Mouse (Mus musculus) CD4-positive helper T cell, adult 2 months (primary cell): ENCODE measurements around the gene Fam102b.

ENCODE experiments used
- DNase-seq: peaks from one replicate; pipeline ENCODE4 v3.0.0-alpha.2; 2012; ENCODE audit warnings: low read depth, missing footprints, low spot score

Fam102b gene

GRCm38 (mm10) chr3:109010489-109011260 is 16.7 kb downstream of the Fam102b start:
- DNase-seq: peak; percentile 21

GRCm38 (mm10) chr3:109008180-109008579 is 19.2 kb downstream of the Fam102b start:
- DNase-seq: no peak

- no peak for DNase-seq
These were observed 21.6 kb downstream of the Fam102b start for GRCm38 (mm10) chr3:109005777-109006176.

- no peak for DNase-seq
These were observed 28.2 kb downstream of the Fam102b start for GRCm38 (mm10) chr3:108999173-108999572.

- no peak for DNase-seq
These were observed 29.6 kb downstream of the Fam102b start for GRCm38 (mm10) chr3:108997762-108998161.

- no peak for DNase-seq
These were observed 30.1 kb downstream of the Fam102b start for GRCm38 (mm10) chr3:108997284-108997683.

GRCm38 (mm10) chr3:108995379-108995778 is 32.0 kb downstream of the Fam102b start:
- DNase-seq: no peak

GRCm38 (mm10) chr3:108994477-108994876 is 32.9 kb downstream of the Fam102b start:
- no peak for DNase-seq

GRCm38 (mm10) chr3:108989971-108990548 is 37.3 kb downstream of the Fam102b start:
- no peak for DNase-seq

GRCm38 (mm10) chr3:108987009-108987659 is 40.3 kb downstream of the Fam102b start:
- DNase-seq: no peak

- DNase-seq: no peak
These were observed 40.9 kb downstream of the Fam102b start for GRCm38 (mm10) chr3:108986534-108986933.

GRCm38 (mm10) chr3:108983989-108984388 is 43.4 kb downstream of the Fam102b start:
- DNase-seq: no peak

- DNase-seq: no peak
These were observed 45.5 kb downstream of the Fam102b start for GRCm38 (mm10) chr3:108981946-108982345.

GRCm38 (mm10) chr3:108977340-108978030 is 49.9 kb downstream of the Fam102b start:
- peak; percentile 43 for DNase-seq

- DNase-seq: no peak
These were observed 52.4 kb downstream of the Fam102b start for GRCm38 (mm10) chr3:108974920-108975485.

GRCm38 (mm10) chr3:108973980-108974660 is 53.3 kb downstream of the Fam102b start:
- DNase-seq: no peak

- no peak for DNase-seq
These were observed 61.4 kb downstream of the Fam102b start for GRCm38 (mm10) chr3:108966051-108966450.

- DNase-seq: no peak
These were observed 62.9 kb downstream of the Fam102b start for GRCm38 (mm10) chr3:108964361-108965044.

GRCm38 (mm10) chr3:108963776-108964175 is 63.6 kb downstream of the Fam102b start:
- DNase-seq: no peak

GRCm38 (mm10) chr3:108963278-108963677 is 64.1 kb downstream of the Fam102b start:
- no peak for DNase-seq

- peak; percentile 24 for DNase-seq
These were observed 65.8 kb downstream of the Fam102b start for GRCm38 (mm10) chr3:108961655-108962054.
